In genomic region chr11:20831600-20832137, GRCm38 (mm10) we compare ENCODE assay signal across 7 mouse cellular contexts. TPM values are rescaled to one million over a fixed set of nuclear protein-coding genes. Genes with fewer than 3 reads are reported as not detected.
DNase-seq lines count a peak whose midpoint lies in the region; ATAC-seq and TF ChIP-seq lines count a peak whose summit lies in the region.

No protein-coding gene starts in this region.

- DNase-seq in thymus, adult 2 months = no peak
- no peak for DNase-seq in thymus, adult 18-20 months
- peak; percentile 16 to 36 for DNase-seq in cerebellum, postnatal 10 days
- DNase-seq in limb, embryonic 10.5 days (ENCODE audit: low spot score) = no peak
- no peak for DNase-seq in midbrain, embryonic 10.5 days (ENCODE audit: low spot score)
- no peak for DNase-seq in embryo, embryonic 10.5 days (ENCODE audit: low spot score)

- H3K27me3 ChIP-seq in thymus, adult 2 months (ENCODE audit: control insufficient read depth, insufficient read depth, low read length) = no peaks in the 10 kb centered on the region
- no peaks in the 10 kb centered on the region for H3K27me3 ChIP-seq in heart, embryonic 15.5 days
- peaks cover 16% of the 10 kb centered on the region; the same call in 1 of the 2 replicates for H3K27me3 ChIP-seq in limb, embryonic 10.5 days (ENCODE audit: low read depth, poor library complexity, severe bottlenecking)
- H3K27me3 ChIP-seq in midbrain, embryonic 10.5 days (ENCODE audit: low read depth, poor library complexity, severe bottlenecking) = peaks cover 34% of the 10 kb centered on the region

- ATAC-seq in heart, embryonic 15.5 days (replicated peaks; ENCODE audit: insufficient number of reproducible peaks, insufficient read depth, low FRiP score, low read depth) = no peak

- no peak for TF ChIP-seq CTCF in thymus, adult 2 months (IDR thresholded peaks at IDR 0.05; ENCODE audit: borderline replicate concordance, control insufficient read depth, extremely low read depth, insufficient read depth, low read length, poor library complexity)

- 27% methylated on average over 11 of the region's 11 CpGs for WGBS in thymus, adult 2 months
- WGBS in heart, embryonic 15.5 days = 26% methylated on average over 11 of the region's 11 CpGs
- 28% methylated on average over 11 of the region's 11 CpGs for whole genome bisulfite sequencing in limb, embryonic 10.5 days
- WGBS in midbrain, embryonic 10.5 days = 21% methylated on average over 11 of the region's 11 CpGs

- no peak overlapping the region for H3K27ac ChIP-seq in thymus, adult 2 months (ENCODE audit: control insufficient read depth, insufficient read depth, low read length)
- H3K27ac ChIP-seq in heart, embryonic 15.5 days = peak overlapping the region; percentile 92; the same call in 1 of the 2 replicates
- H3K27ac ChIP-seq in limb, embryonic 10.5 days = no peak overlapping the region
- peak overlapping the region; percentile 95 for H3K27ac ChIP-seq in midbrain, embryonic 10.5 days (replicated peaks)

- no peaks in the 10 kb centered on the region for H3K36me3 ChIP-seq in thymus, adult 2 months (ENCODE audit: control insufficient read depth, insufficient read depth, low read length)
- peaks cover 15% of the 10 kb centered on the region for H3K36me3 ChIP-seq in heart, embryonic 15.5 days
- H3K36me3 ChIP-seq in limb, embryonic 10.5 days = peaks cover 24% of the 10 kb centered on the region
- H3K36me3 ChIP-seq in midbrain, embryonic 10.5 days = peaks cover 25% of the 10 kb centered on the region

- H3K4me2 ChIP-seq in heart, embryonic 15.5 days = peak overlapping the region; percentile 80

- peak overlapping the region; percentile 90 for H3K4me3 ChIP-seq in thymus, adult 2 months (ENCODE audit: control insufficient read depth, insufficient read depth, low read length)
- peak overlapping the region; percentile 92 for H3K4me3 ChIP-seq in heart, embryonic 15.5 days
- H3K4me3 ChIP-seq in limb, embryonic 10.5 days = peak overlapping the region; percentile 73
- peak overlapping the region; percentile 78 for H3K4me3 ChIP-seq in midbrain, embryonic 10.5 days

- H3K4me1 ChIP-seq in thymus, adult 2 months (replicated peaks; ENCODE audit: control insufficient read depth, insufficient read depth, low read length) = peaks cover 12% of the 10 kb centered on the region; the same call in 1 of the 2 replicates
- H3K4me1 ChIP-seq in heart, embryonic 15.5 days (replicated peaks) = peaks cover 14% of the 10 kb centered on the region
- H3K4me1 ChIP-seq in limb, embryonic 10.5 days = peaks cover 36% of the 10 kb centered on the region
- H3K4me1 ChIP-seq in midbrain, embryonic 10.5 days = peaks cover 40% of the 10 kb centered on the region

- TF ChIP-seq POLR2A in thymus, adult 2 months (IDR thresholded peaks at IDR 0.05; ENCODE audit: control insufficient read depth, extremely low read depth, insufficient read depth, low read length, poor library complexity) = no peak

- H3K9ac ChIP-seq in heart, embryonic 15.5 days = peak overlapping the region; percentile 95

- H3K9me3 ChIP-seq in heart, embryonic 15.5 days (replicated peaks) = no peaks in the 10 kb centered on the region
- no peaks in the 10 kb centered on the region for H3K9me3 ChIP-seq in limb, embryonic 10.5 days (replicated peaks)
- no peaks in the 10 kb centered on the region for H3K9me3 ChIP-seq in midbrain, embryonic 10.5 days (replicated peaks)

RNA-seq across cellular contexts. Expression of gene Lgalsl, which starts 0.8 kb away (rescaled TPM):
- 1.7 and 3.3 TPM in 2 replicates for polyA plus RNA-seq in thymus, adult 2 months (2012; rRNA removed)
- 34.8 and 36.5 TPM in 2 replicates for polyA plus RNA-seq in heart, embryonic 15.5 days (2015; fragmentation: Nextera tagmentation; extraction: Ambion mirVana)
- 29.8 and 31.3 TPM in 2 replicates for polyA plus RNA-seq in limb, embryonic 10.5 days (2016; fragmentation: Nextera tagmentation; extraction: Ambion mirVana)
- 24.4 and 29.0 TPM in 2 replicates for polyA plus RNA-seq in midbrain, embryonic 10.5 days (2016; fragmentation: Nextera tagmentation; extraction: Ambion mirVana)

Comparison
In these comparisons a context has a peak if more than half of its experiments do, and no peak if none do; other contexts are left out.
1. DNase-seq: peak in cerebellum, postnatal 10 days (2 of 2); none in thymus, adult 2 months (single experiment), thymus, adult 18-20 months (0 of 2), limb, embryonic 10.5 days (single experiment), midbrain, embryonic 10.5 days (single experiment) and embryo, embryonic 10.5 days (single experiment).
2. H3K27ac ChIP-seq: peak in heart, embryonic 15.5 days (single experiment) and midbrain, embryonic 10.5 days (single experiment); none in thymus, adult 2 months (single experiment) and limb, embryonic 10.5 days (single experiment).
3. Peak in every context shown above with its lines, with median percentiles within 50 percentile points of each other: H3K4me3 ChIP-seq.